Mouse (Mus musculus) gastrocnemius, postnatal 25 days (tissue): ENCODE measurements around the gene Usp9y. TPM values are rescaled to one million over a fixed set of nuclear protein-coding genes. Genes with fewer than 3 reads are reported as not detected.

Experiments used
- DNase-seq: peaks from one replicate; pipeline ENCODE4 v3.0.0; 2022
- long read RNA-seq, 2 experiments: library from polyadenylated mRNA; stranded (forward); transcript quantifications; one replicate each; pipeline ENCODE4 v2.0.0; 2021
- total RNA-seq, 2 experiments: library from RNA; stranded (reverse); gene quantifications; 1 replicate in 1 of 2; 2 replicates in 1 of 2; pipeline ENCODE4 v1.2.3; 2021

Gene Usp9y
- total RNA-seq = not detected
- long read RNA-seq, experiment 1 = 0 reads
- long read RNA-seq, experiment 2 = 0 reads

GRCm38 (mm10) chrY:1459682-1460081 lies at the start of gene Usp9y:
Gene Usp9y, minus strand, starts transcription at chrY:1459782.
- DNase-seq = no peak

- no peak for DNase-seq
Observed at GRCm38 (mm10) chrY:1293708-1294107, 165.9 kb downstream of the Usp9y start.

- DNase-seq = no peak
Observed at GRCm38 (mm10) chrY:1286171-1286795, 173.3 kb downstream of the Usp9y start, which contains the start of gene Ddx3y. Gene Ddx3y, minus strand, starts transcription at chrY:1286629.

GRCm38 (mm10) chrY:1285735-1286134 lies 173.8 kb downstream of the Usp9y start:
- DNase-seq = no peak

Other genes with a start within 250 kb of the Usp9y start
- 10 to 100 TPM in 1 of 2 experiments, not detected in 1; 12.8 TPM for gene Uty, start 214.0 kb downstream of the Usp9y start, total RNA-seq
- gene Ddx3y, start 173.2 kb downstream of the Usp9y start, total RNA-seq = 10 to 100 TPM in 1 of 2 experiments, not detected in 1; 52.7 TPM